Mouse (Mus musculus) frontal cortex, postnatal 25 days (tissue): ENCODE results near the gene Epyc.

Experiments
- DNase-seq, 2 experiments: peaks; one replicate each; pipeline ENCODE4 v3.0.0; 2022; ENCODE audit warnings: low spot score in 2 of 2

The Epyc gene

GRCm38 (mm10) chr10:97643768-97644167 is at the start of gene Epyc:
Epyc (plus strand) TSS chr10:97644068.
- no peak for DNase-seq

- DNase-seq, result no peak
Measured at GRCm38 (mm10) chr10:97595680-97596079, 48.2 kb upstream of the Epyc start.

GRCm38 (mm10) chr10:97601744-97602143 is 42.1 kb upstream of the Epyc start:
- no peak for DNase-seq

- no peak for DNase-seq
Measured at GRCm38 (mm10) chr10:97603256-97603655, 40.6 kb upstream of the Epyc start.

GRCm38 (mm10) chr10:97606579-97606978 is 37.3 kb upstream of the Epyc start, which contains the start of gene Kera:
Kera (plus strand) TSS chr10:97606879.
- no peak for DNase-seq

GRCm38 (mm10) chr10:97622328-97622727 is 21.5 kb upstream of the Epyc start:
- DNase-seq, result no peak

- DNase-seq, result no peak
Measured at GRCm38 (mm10) chr10:97624381-97624780, 19.5 kb upstream of the Epyc start.

GRCm38 (mm10) chr10:97625116-97625515 is 18.8 kb upstream of the Epyc start:
- no peak for DNase-seq

- DNase-seq, result no peak
Measured at GRCm38 (mm10) chr10:97626543-97626942, 17.3 kb upstream of the Epyc start.

GRCm38 (mm10) chr10:97631061-97631460 is 12.8 kb upstream of the Epyc start:
- DNase-seq, result no peak

GRCm38 (mm10) chr10:97641926-97642325 is 1.9 kb upstream of the Epyc start:
- DNase-seq, result no peak

GRCm38 (mm10) chr10:97650334-97650733 is 6.5 kb downstream of the Epyc start:
- no peak for DNase-seq

- DNase-seq, result no peak
Measured at GRCm38 (mm10) chr10:97659489-97659888, 15.6 kb downstream of the Epyc start.

GRCm38 (mm10) chr10:97668656-97669055 is 24.8 kb downstream of the Epyc start:
- no peak for DNase-seq

- DNase-seq, result no peak
Measured at GRCm38 (mm10) chr10:97670202-97670601, 26.3 kb downstream of the Epyc start.

- DNase-seq, result no peak
Measured at GRCm38 (mm10) chr10:97673239-97673638, 29.4 kb downstream of the Epyc start.

GRCm38 (mm10) chr10:97682981-97683380 is 39.1 kb downstream of the Epyc start:
- DNase-seq, result no peak

- DNase-seq, result no peak
Measured at GRCm38 (mm10) chr10:97687198-97687597, 43.3 kb downstream of the Epyc start.

GRCm38 (mm10) chr10:97689425-97689824 is 45.6 kb downstream of the Epyc start:
- DNase-seq, result no peak

GRCm38 (mm10) chr10:97692913-97693312 is 49.0 kb downstream of the Epyc start, which contains the start of gene Ccer1:
Ccer1 (plus strand) TSS chr10:97693059.
- no peak for DNase-seq

- no peak for DNase-seq
Measured at GRCm38 (mm10) chr10:97693398-97694135, 49.7 kb downstream of the Epyc start.

- no peak for DNase-seq
Measured at GRCm38 (mm10) chr10:97702321-97702720, 58.5 kb downstream of the Epyc start.

GRCm38 (mm10) chr10:97704562-97704961 is 60.7 kb downstream of the Epyc start:
- no peak for DNase-seq

GRCm38 (mm10) chr10:97712687-97713086 is 68.8 kb downstream of the Epyc start:
- no peak for DNase-seq
